Mouse (Mus musculus) G1E (cell line): ENCODE measurements around the gene Tifa. TPM values are rescaled to one million over a fixed set of nuclear protein-coding genes. Genes with fewer than 3 reads are reported as not detected.
A peak's percentile ranks its signal among the peaks of the same experiment; 100 is the strongest.

Source experiments
- ATAC-seq: 2 replicates; pipeline ENCODE4 v1.8.0; 2016; ENCODE audit warnings: mild to moderate bottlenecking; ENCODE audit not compliant: insufficient number of reproducible peaks, poor library complexity, low FRiP score, severe bottlenecking; ENCODE audit errors: extremely low read depth
- DNase-seq: peaks from one replicate; pipeline ENCODE4 v3.0.0; 2012; ENCODE audit warnings: low spot score
- H3K27me3 ChIP-seq: 2 replicates; pipeline ENCODE4 v1.6.1; 2012; ENCODE audit warnings: mild to moderate bottlenecking, low read length, inconsistent platforms; ENCODE audit not compliant: insufficient read depth
- H3K36me3 ChIP-seq: replicated peaks from 2 replicates; pipeline ENCODE3; 2012; ENCODE audit warnings: mild to moderate bottlenecking, inconsistent platforms
- H3K4me1 ChIP-seq: 2 replicates; pipeline ENCODE4 v1.6.1; 2012; ENCODE audit warnings: low read depth, low read length, inconsistent platforms, mixed read lengths; ENCODE audit not compliant: insufficient read depth
- H3K4me3 ChIP-seq: 2 replicates; pipeline ENCODE4 v1.5.1; 2012; ENCODE audit warnings: low read depth, mild to moderate bottlenecking, inconsistent platforms, low read length, moderate library complexity, mixed read lengths
- H3K9me3 ChIP-seq: replicated peaks from 2 replicates; pipeline ENCODE4 v1.6.1; 2012; ENCODE audit warnings: inconsistent platforms
- CTCF ChIP-seq: IDR thresholded peaks from 2 replicates; pipeline ENCODE4 v1.5.1; 2012; ENCODE audit warnings: low read depth, low read length, inconsistent platforms, mixed read lengths
- GATA1 ChIP-seq: IDR thresholded peaks from 2 replicates; pipeline ENCODE4 v1.6.1; 2012; ENCODE audit warnings: borderline replicate concordance, low read length, inconsistent platforms, mixed read lengths
- GATA2 ChIP-seq: IDR thresholded peaks from 2 replicates; pipeline ENCODE4 v1.6.1; 2012; ENCODE audit warnings: low read depth, low read length, inconsistent platforms, borderline replicate concordance
- POLR2AphosphoS5 ChIP-seq: IDR thresholded peaks from 2 replicates; pipeline ENCODE4 v1.6.1; 2012; ENCODE audit warnings: low read depth, low read length, inconsistent platforms; ENCODE audit not compliant: insufficient replicate concordance
- TAL1 ChIP-seq: conservative IDR thresholded peaks from 2 replicates; pipeline ENCODE4 v1.6.1; 2012; ENCODE audit warnings: low read depth, low read length, inconsistent platforms, mixed read lengths
- polyA plus RNA-seq: library from polyadenylated mRNA; stranded (reverse); fragments of >175 nt; gene quantifications from 2 replicates; pipeline ENCODE4 v1.2.3, GENCODE M21; 2012
- total RNA-seq, 2 experiments: library from RNA; stranded (forward) in 1 of 2; stranded (reverse) in 1 of 2; fragments of 200-1000 nt in 1 of 2; fragments of >200 nt in 1 of 2; fragmentation: Nextera tagmentation in 1 of 2; gene quantifications; 2 replicates each; pipeline ENCODE4 v1.2.3; 2014 to 2017

Tifa gene
- total and polyA plus RNA-seq, 3 experiments = 7.4 to 20.1 (median 11.5) TPM

- Histone ChIP-seq H3K36me3 (peaks cover 74% of the 10 kb centered on the region), H3K4me1 (peaks cover 13% of the 10 kb centered on the region), H3K4me3 (no peak overlapping the region), H3K9me3 (no peaks in the 10 kb centered on the region), H3K27me3 (no peaks in the 10 kb centered on the region)
- no peak for DNase-seq
- TF ChIP-seq POLR2AphosphoS5 (no peak), CTCF (no peak), TAL1 (no peak), GATA2 (no peak), GATA1 (no peak)
- ATAC-seq = no peak
Measured at GRCm38 (mm10) chr3:127818694-127819663, 29.4 kb downstream of the Tifa start.

GRCm38 (mm10) chr3:127820400-127820799 lies 30.8 kb downstream of the Tifa start:
- ATAC-seq (no peak), DNase-seq (no peak)
- H3K4me1 ChIP-seq = peaks cover 27% of the 10 kb centered on the region
- no peaks in the 10 kb centered on the region for H3K27me3 ChIP-seq
- H3K4me3 ChIP-seq = no peak overlapping the region
- TF ChIP-seq TAL1 (no peak), POLR2AphosphoS5 (no peak), CTCF (no peak), GATA1 (no peak)
- H3K9me3 ChIP-seq = no peaks in the 10 kb centered on the region
- peaks cover 74% of the 10 kb centered on the region for H3K36me3 ChIP-seq

- no peaks in the 10 kb centered on the region for H3K9me3 ChIP-seq
- ATAC-seq = no peak
- DNase-seq = no peak
- TF ChIP-seq GATA2 = no peak
- 0 out of 2 replicates have a peak, but pooled peaks have one; percentile 9 for TF ChIP-seq TAL1
- H3K27me3 ChIP-seq = no peaks in the 10 kb centered on the region
- H3K4me3 ChIP-seq = no peak overlapping the region
- peaks cover 69% of the 10 kb centered on the region for H3K36me3 ChIP-seq
- peaks cover 30% of the 10 kb centered on the region for H3K4me1 ChIP-seq
Measured at GRCm38 (mm10) chr3:127821209-127821608, 31.6 kb downstream of the Tifa start.

- peaks cover 59% of the 10 kb centered on the region for H3K36me3 ChIP-seq
- no peaks in the 10 kb centered on the region for H3K27me3 ChIP-seq
- peaks cover 39% of the 10 kb centered on the region for H3K4me1 ChIP-seq
- TF ChIP-seq GATA1 (no peak), CTCF (no peak), TAL1 (no peak), GATA2 (no peak), POLR2AphosphoS5 (no peak)
- DNase-seq (no peak), ATAC-seq (peak; percentile 40)
- no peaks in the 10 kb centered on the region for H3K9me3 ChIP-seq
- peak overlapping the region; percentile 60; the same call in 1 of the 2 replicates for H3K4me3 ChIP-seq
Measured at GRCm38 (mm10) chr3:127823886-127824863, 34.6 kb downstream of the Tifa start.

- no peak for TF ChIP-seq POLR2AphosphoS5
- TF ChIP-seq TAL1 = no peak
- TF ChIP-seq GATA1 = no peak
- no peak for TF ChIP-seq GATA2
- TF ChIP-seq CTCF = no peak
- H3K4me1 ChIP-seq = peaks cover 46% of the 10 kb centered on the region
Measured at GRCm38 (mm10) chr3:127826503-127826902, 36.9 kb downstream of the Tifa start.

GRCm38 (mm10) chr3:127827123-127827522 lies 37.5 kb downstream of the Tifa start:
- H3K4me3 ChIP-seq = no peak overlapping the region
- DNase-seq (no peak), ATAC-seq (no peak)
- no peaks in the 10 kb centered on the region for H3K9me3 ChIP-seq
- H3K4me1 ChIP-seq = peaks cover 48% of the 10 kb centered on the region
- H3K27me3 ChIP-seq = no peaks in the 10 kb centered on the region
- H3K36me3 ChIP-seq = peaks cover 56% of the 10 kb centered on the region
- no peak for TF ChIP-seq POLR2AphosphoS5
- no peak for TF ChIP-seq GATA1
- TF ChIP-seq GATA2 = no peak
- no peak for TF ChIP-seq TAL1
- no peak for TF ChIP-seq CTCF

More at GRCm38 (mm10) chr3:127826503-127826902, 36.9 kb downstream of the Tifa start:
- H3K9me3 ChIP-seq = no peaks in the 10 kb centered on the region
- no peaks in the 10 kb centered on the region for H3K27me3 ChIP-seq
- H3K4me3 ChIP-seq = no peak overlapping the region
- DNase-seq = no peak
- ATAC-seq = no peak
- peaks cover 58% of the 10 kb centered on the region for H3K36me3 ChIP-seq
